Mouse (Mus musculus) olfactory bulb, adult 2 months (tissue): ENCODE results near the gene Zfp760.

ENCODE experiments used
- CTCF ChIP-seq: fragments of 200-500 bp; IDR thresholded peaks from 2 replicates; pipeline ENCODE4 v1.5.1; 2012; ENCODE audit warnings: low read depth, mild to moderate bottlenecking, low read length, moderate library complexity; ENCODE audit not compliant: insufficient read depth
- POLR2A ChIP-seq: fragments of 200-500 bp; IDR thresholded peaks from 2 replicates; pipeline ENCODE4 v1.6.1; 2012; ENCODE audit warnings: mild to moderate bottlenecking, low read depth, low read length, moderate library complexity; ENCODE audit not compliant: insufficient read depth

DNA sequence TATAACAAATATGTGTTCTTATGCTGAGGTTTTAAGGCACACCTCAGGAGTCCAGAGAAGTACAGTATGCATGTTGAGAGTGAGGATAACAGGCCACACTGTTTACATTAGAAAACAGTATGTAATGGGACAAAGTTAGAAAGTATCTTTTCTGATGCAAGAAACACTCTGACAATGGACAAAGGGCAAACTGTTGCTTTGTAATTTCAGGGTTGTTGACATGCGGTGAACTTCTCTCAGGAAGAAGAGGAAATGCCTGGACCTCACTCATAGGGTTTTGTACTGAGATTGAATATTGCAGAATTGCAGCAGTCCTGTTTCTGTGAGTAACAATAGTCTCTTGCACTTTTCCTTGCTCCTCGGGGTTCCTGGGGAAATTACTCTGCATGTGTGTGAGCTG is 860 bp downstream of the Zfp760 start:
- no peak for TF ChIP-seq CTCF
- no peak for TF ChIP-seq POLR2A
